Mouse (Mus musculus) midbrain, embryonic 16.5 days (tissue): Measurements from ENCODE around the gene Susd3. TPM values are rescaled to one million over a fixed set of nuclear protein-coding genes. Genes with fewer than 3 reads are reported as not detected.

ENCODE experiments used
- ATAC-seq: fragments of 200-750 bp; cut with Nextera tagmentation; 2 replicates; pipeline ENCODE4 v1.8.0; 2017; ENCODE audit warnings: moderate TSS enrichment
- H3K27ac ChIP-seq: fragments of 300-500 bp; sonication (generic); 2 replicates; pipeline ENCODE4 v1.5.1; 2014; ENCODE audit warnings: mild to moderate bottlenecking, low read length, mixed read lengths
- H3K27me3 ChIP-seq: fragments of 300-500 bp; sonication (generic); 2 replicates; pipeline ENCODE4 v1.6.1; 2014; ENCODE audit warnings: low read depth, low read length, mixed read lengths; ENCODE audit not compliant: control insufficient read depth, insufficient read depth
- H3K36me3 ChIP-seq: fragments of 300-500 bp; sonication (generic); 2 replicates; pipeline ENCODE4 v1.6.1; 2014; ENCODE audit warnings: mild to moderate bottlenecking, low read length, moderate library complexity, mixed read lengths; ENCODE audit not compliant: control insufficient read depth, insufficient read depth
- H3K4me1 ChIP-seq: fragments of 300-500 bp; sonication (generic); 2 replicates; pipeline ENCODE4 v1.6.1; 2014; ENCODE audit warnings: mild to moderate bottlenecking, low read length, mixed read lengths; ENCODE audit not compliant: control insufficient read depth, insufficient read depth
- H3K4me2 ChIP-seq: fragments of 300-500 bp; sonication (generic); 2 replicates; pipeline ENCODE4 v1.6.1; 2014; ENCODE audit warnings: mild to moderate bottlenecking, low read length, mixed read lengths
- H3K4me3 ChIP-seq: fragments of 300-500 bp; sonication (generic); 2 replicates; pipeline ENCODE4 v1.5.1; 2014; ENCODE audit warnings: low read depth, mild to moderate bottlenecking, low read length, moderate library complexity, mixed read lengths
- H3K9ac ChIP-seq: fragments of 300-500 bp; sonication (generic); 2 replicates; pipeline ENCODE4 v1.6.1; 2014; ENCODE audit warnings: low read depth, low read length, mixed read lengths
- H3K9me3 ChIP-seq: fragments of 300-500 bp; sonication (generic); replicated peaks from 2 replicates; pipeline ENCODE4 v1.6.1; 2014; ENCODE audit warnings: mild to moderate bottlenecking, low read length, mixed read lengths; ENCODE audit not compliant: control insufficient read depth, poor library complexity, severe bottlenecking
- WGBS: fragments of 180-500 bp; shearing (Covaris S2); extraction: QIAGEN DNeasy Blood & Tissue Kit; methylation state at CpG from one replicate; pipeline ENCODE4 v1.1.7; 2014; 5-methylcytosine and 5-hydroxymethylcytosine counted together
- polyA plus RNA-seq: library from polyadenylated mRNA; unstranded; fragments of >200 nt; fragmentation: Nextera tagmentation; extraction: Ambion mirVana; gene quantifications from 2 replicates; pipeline ENCODE4 v1.2.1, GENCODE M21; 2015

Susd3 gene
- polyA plus RNA-seq, 1 experiment from 2014 or later = 0.38 TPM

- Histone ChIP-seq H3K27ac (no peak overlapping the region), H3K9me3 (no peaks in the 10 kb centered on the region), H3K4me1 (peaks cover 5% of the 10 kb centered on the region; the same call in 1 of the 2 replicates), H3K4me3 (no peak overlapping the region), H3K27me3 (no peaks in the 10 kb centered on the region), H3K4me2 (no peak overlapping the region), H3K36me3 (no peaks in the 10 kb centered on the region), H3K9ac (no peak overlapping the region)
- no peak for ATAC-seq
- 53% methylated on average over 2 of the region's 2 CpGs for WGBS
Observed at GRCm38 (mm10) chr13:49188966-49189360, 59.5 kb downstream of the Susd3 start.

GRCm38 (mm10) chr13:49188219-49188965, 60.1 kb downstream of the Susd3 start:
- Histone ChIP-seq H3K36me3 (no peaks in the 10 kb centered on the region), H3K9me3 (no peaks in the 10 kb centered on the region), H3K9ac (peak overlapping the region; percentile 72), H3K27ac (0 out of 2 replicates have a peak overlapping the region, but pooled peaks have one; percentile 15), H3K27me3 (no peaks in the 10 kb centered on the region), H3K4me1 (peaks cover 5% of the 10 kb centered on the region; the same call in 1 of the 2 replicates), H3K4me3 (peak overlapping the region; percentile 70), H3K4me2 (peak overlapping the region; percentile 92)
- 28% methylated on average over 15 of the region's 15 CpGs for WGBS
- peak; percentile 0; the same call in 1 of the 2 replicates for ATAC-seq

GRCm38 (mm10) chr13:49187288-49188218, 61.0 kb downstream of the Susd3 start, which contains the start of gene Ninj1:
TSS of gene Ninj1 (plus strand) at chr13:49187485.
- no peaks in the 10 kb centered on the region for H3K36me3 ChIP-seq
- peak; percentile 91 for ATAC-seq
- H3K4me2 ChIP-seq = peak within 1 kb of the TSS; percentile 92
- peak within 1 kb of the TSS; percentile 70 for H3K4me3 ChIP-seq
- H3K27ac ChIP-seq = 0 out of 2 replicates have a peak within 1 kb of the TSS, but pooled peaks have one; percentile 15
- no peaks in the 10 kb centered on the region for H3K27me3 ChIP-seq
- WGBS = under 1% methylated on average over 62 of the region's 87 CpGs
- H3K4me1 ChIP-seq = peaks cover 5% of the 10 kb centered on the region; the same call in 1 of the 2 replicates
- H3K9me3 ChIP-seq = no peaks in the 10 kb centered on the region
- H3K9ac ChIP-seq = peak within 1 kb of the TSS; percentile 72

- Histone ChIP-seq H3K27ac (no peak overlapping the region), H3K27me3 (no peaks in the 10 kb centered on the region), H3K9ac (peak overlapping the region; percentile 72), H3K4me1 (peaks cover 5% of the 10 kb centered on the region; the same call in 1 of the 2 replicates), H3K9me3 (no peaks in the 10 kb centered on the region), H3K4me2 (peak overlapping the region; percentile 92), H3K36me3 (no peaks in the 10 kb centered on the region), H3K4me3 (peak overlapping the region; percentile 70)
- 17% methylated on average over 11 of the region's 11 CpGs for WGBS
- ATAC-seq = peak; percentile 8; the same call in 1 of the 2 replicates
Observed at GRCm38 (mm10) chr13:49186798-49187287, 61.7 kb downstream of the Susd3 start.

GRCm38 (mm10) chr13:49183646-49184045, 64.9 kb downstream of the Susd3 start:
- H3K4me2 ChIP-seq = no peak overlapping the region
- no peak for ATAC-seq
- H3K4me3 ChIP-seq = no peak overlapping the region
- 62% methylated on average over 5 of the region's 5 CpGs for WGBS
- no peak overlapping the region for H3K9ac ChIP-seq
- no peaks in the 10 kb centered on the region for H3K9me3 ChIP-seq
- no peak overlapping the region for H3K27ac ChIP-seq
- H3K4me1 ChIP-seq = peaks cover 5% of the 10 kb centered on the region; the same call in 1 of the 2 replicates
- H3K36me3 ChIP-seq = no peaks in the 10 kb centered on the region
- H3K27me3 ChIP-seq = no peaks in the 10 kb centered on the region

GRCm38 (mm10) chr13:49183161-49183560, 65.3 kb downstream of the Susd3 start:
- Histone ChIP-seq H3K27me3 (no peaks in the 10 kb centered on the region), H3K36me3 (no peaks in the 10 kb centered on the region)

GRCm38 (mm10) chr13:49181411-49181984, 67.0 kb downstream of the Susd3 start:
- Histone ChIP-seq H3K36me3 (no peaks in the 10 kb centered on the region), H3K9ac (no peak overlapping the region), H3K27me3 (no peaks in the 10 kb centered on the region), H3K4me3 (no peak overlapping the region), H3K4me2 (no peak overlapping the region), H3K4me1 (no peaks in the 10 kb centered on the region; the same call in 1 of the 2 replicates), H3K27ac (no peak overlapping the region), H3K9me3 (no peaks in the 10 kb centered on the region)
- WGBS = 82% methylated on average over 3 of the region's 3 CpGs
- no peak for ATAC-seq

More at GRCm38 (mm10) chr13:49183161-49183560, 65.3 kb downstream of the Susd3 start:
- no peak overlapping the region for H3K27ac ChIP-seq
- no peak overlapping the region for H3K4me2 ChIP-seq
- ATAC-seq = no peak
- peaks cover 5% of the 10 kb centered on the region; the same call in 1 of the 2 replicates for H3K4me1 ChIP-seq
- no peak overlapping the region for H3K9ac ChIP-seq
- no peaks in the 10 kb centered on the region for H3K9me3 ChIP-seq
- WGBS = 41% methylated on average over 5 of the region's 5 CpGs
- no peak overlapping the region for H3K4me3 ChIP-seq

- H3K4me2 ChIP-seq = no peak overlapping the region
- no peaks in the 10 kb centered on the region; the same call in 1 of the 2 replicates for H3K4me1 ChIP-seq
- 56% methylated on average over 1 of the region's 1 CpGs for WGBS
- no peak overlapping the region for H3K4me3 ChIP-seq
- H3K36me3 ChIP-seq = no peaks in the 10 kb centered on the region
- H3K9ac ChIP-seq = no peak overlapping the region
- ATAC-seq = no peak
- no peaks in the 10 kb centered on the region for H3K27me3 ChIP-seq
- H3K9me3 ChIP-seq = no peaks in the 10 kb centered on the region
- H3K27ac ChIP-seq = no peak overlapping the region
Observed at GRCm38 (mm10) chr13:49180691-49181090, 67.8 kb downstream of the Susd3 start.
